In the genomic region with DNA sequence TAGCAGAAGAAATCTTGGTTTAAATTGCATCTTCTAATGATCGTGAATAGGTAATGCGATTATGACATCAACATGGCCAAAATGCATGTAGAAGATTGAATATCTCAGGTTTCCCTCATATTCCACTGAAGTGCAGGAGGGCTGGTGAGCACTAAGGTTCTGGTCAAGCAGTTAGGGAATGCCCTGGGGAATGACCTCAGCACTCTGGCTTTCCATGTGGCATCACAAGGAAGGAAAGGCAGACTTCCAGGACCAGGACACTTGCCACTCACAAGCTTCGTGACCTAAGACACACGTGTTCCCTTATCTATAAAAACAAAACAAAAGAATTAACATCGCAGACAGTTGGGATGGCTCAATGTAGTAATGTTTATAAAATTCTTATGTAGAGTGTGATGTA, we compare ENCODE assay signal across 25 mouse cellular contexts.
DNase-seq lines count a peak whose midpoint lies in the region; ATAC-seq lines count a peak whose summit lies in the region.
"Had no signal": no experiment of that assay in that cellular context is flagged by ENCODE, and none has a peak within 500 bp of the region (broad histone marks: within the 10 kb centered on the region; RNA-seq: fewer than 3 reads in every experiment).

No protein-coding gene starts in this region.

- no peaks in the 10 kb centered on the region for H3K36me3 ChIP-seq in midbrain, embryonic 11.5 days (ENCODE audit: control insufficient read depth, insufficient read depth, low read length)
- no peaks in the 10 kb centered on the region for H3K36me3 ChIP-seq in midbrain, embryonic 14.5 days (ENCODE audit: control insufficient read depth, insufficient read depth, low read length)
- H3K36me3 ChIP-seq: embryonic facial prominence, embryonic 13.5 days; embryonic facial prominence, embryonic 15.5 days; forebrain, embryonic 10.5 days; forebrain, embryonic 12.5 days; G1E had no signal

- intact Hi-C loops in heart, postnatal 14 days (cut with DNase I), result no loop called here

- H3K9ac ChIP-seq in midbrain, embryonic 11.5 days (ENCODE audit: low read length), result no peak overlapping the region
- no peak overlapping the region for H3K9ac ChIP-seq in midbrain, embryonic 14.5 days (replicated peaks; ENCODE audit: low read length)
- H3K9ac ChIP-seq: embryonic facial prominence, embryonic 13.5 days; embryonic facial prominence, embryonic 15.5 days; forebrain, embryonic 12.5 days had no signal

- H3K4me1 ChIP-seq in midbrain, embryonic 11.5 days (ENCODE audit: control insufficient read depth, insufficient read depth, low read length), result peaks cover 16% of the 10 kb centered on the region
- H3K4me1 ChIP-seq in midbrain, embryonic 14.5 days (ENCODE audit: control insufficient read depth, insufficient read depth, low read length), result peaks cover 14% of the 10 kb centered on the region

- peak; percentile 71 for DNase-seq in heart, adult 11 months
- no peak for DNase-seq in heart, postnatal 14 days
- DNase-seq in midbrain, embryonic 11.5 days (ENCODE audit: low spot score, missing footprints), result peak; percentile 73
- DNase-seq in midbrain, embryonic 14.5 days, result no peak
- DNase-seq in right cerebral cortex, adult 18-20 months, result no peak
- DNase-seq: adrenal gland, adult 8-10 months; adrenal gland, postnatal 14 days; adrenal gland, postnatal 36 days; B cell, adult 2 months; cerebellum, adult 11-12 months; cerebellum, adult 8-10 months; cerebellum, adult 9-11 months; cerebellum, postnatal 14 days; cerebellum, postnatal 36 days; embryo, embryonic 11 days had no signal

- no peak overlapping the region for H3K27ac ChIP-seq in midbrain, embryonic 11.5 days (ENCODE audit: low read depth, low read length)
- H3K27ac ChIP-seq in midbrain, embryonic 14.5 days (replicated peaks; ENCODE audit: low read depth, low read length), result no peak overlapping the region
- H3K27ac ChIP-seq: embryonic facial prominence, embryonic 13.5 days; embryonic facial prominence, embryonic 15.5 days; forebrain, embryonic 10.5 days; forebrain, embryonic 12.5 days had no signal

- no peaks in the 10 kb centered on the region for H3K27me3 ChIP-seq in midbrain, embryonic 11.5 days (ENCODE audit: control insufficient read depth, insufficient read depth, low read length)
- no peaks in the 10 kb centered on the region for H3K27me3 ChIP-seq in midbrain, embryonic 14.5 days (ENCODE audit: control insufficient read depth, insufficient read depth, low read length)
- H3K27me3 ChIP-seq: CH12.LX; embryonic facial prominence, embryonic 13.5 days; embryonic facial prominence, embryonic 15.5 days had no signal

- no peaks in the 10 kb centered on the region for H3K9me3 ChIP-seq in midbrain, embryonic 11.5 days (ENCODE audit: control insufficient read depth, low read length)
- H3K9me3 ChIP-seq in midbrain, embryonic 14.5 days (ENCODE audit: control insufficient read depth, low read length), result no peaks in the 10 kb centered on the region
- H3K9me3 ChIP-seq: embryonic facial prominence, embryonic 13.5 days; embryonic facial prominence, embryonic 15.5 days; forebrain, embryonic 10.5 days; forebrain, embryonic 12.5 days; G1E had no signal

- 95% methylated on average over 5 of the region's 5 CpGs for WGBS in midbrain, embryonic 11.5 days
- 97% methylated on average over 5 of the region's 5 CpGs for WGBS in midbrain, embryonic 14.5 days

- no peak for ATAC-seq in midbrain, embryonic 11.5 days (ENCODE audit: low FRiP score)
- no peak for ATAC-seq in midbrain, embryonic 14.5 days (ENCODE audit: low FRiP score, low TSS enrichment)
- ATAC-seq: CD4-positive, CD25-positive, alpha-beta regulatory T cell, adult 4 months; forebrain, embryonic 14.5 days; forebrain, embryonic 16.5 days had no signal

- H3K4me3 ChIP-seq in midbrain, embryonic 11.5 days (ENCODE audit: low read depth, low read length), result no peak overlapping the region
- no peak overlapping the region for H3K4me3 ChIP-seq in midbrain, embryonic 14.5 days (replicated peaks; ENCODE audit: low read depth, low read length)
- H3K4me3 ChIP-seq: embryonic facial prominence, embryonic 13.5 days; embryonic facial prominence, embryonic 15.5 days; erythroblast, embryonic 14.5 days; forebrain, embryonic 10.5 days; forebrain, embryonic 12.5 days had no signal

- H3K4me2 ChIP-seq in midbrain, embryonic 11.5 days, result no peak overlapping the region
- no peak overlapping the region for H3K4me2 ChIP-seq in midbrain, embryonic 14.5 days (ENCODE audit: low read length)
- H3K4me2 ChIP-seq: embryonic facial prominence, embryonic 13.5 days; embryonic facial prominence, embryonic 15.5 days; forebrain, embryonic 12.5 days had no signal

Comparison
In these comparisons a context has a peak if more than half of its experiments do, and no peak if none do; other contexts are left out.
1. DNase-seq: peak in heart, adult 11 months (single experiment) and midbrain, embryonic 11.5 days (single experiment); none in heart, postnatal 14 days (0 of 2), midbrain, embryonic 14.5 days (single experiment) and right cerebral cortex, adult 18-20 months (single experiment).